Mouse (Mus musculus): Measurements from ENCODE around the gene Lrp6.

GRCm38 (mm10) chr6:134515416-134515815 lies 51.3 kb downstream of the Lrp6 start:
- TF ChIP-seq POLR2A (IDR thresholded peaks at IDR 0.05; ENCODE audit: control insufficient read depth, low read depth, low read length) (no peak), CTCF (IDR thresholded peaks at IDR 0.05; ENCODE audit: control insufficient read depth, insufficient read depth, insufficient replicate concordance, low read depth, low read length) (no peak)
